Mouse (Mus musculus) midbrain, postnatal 0 days (tissue): ENCODE data around the gene Krt25. TPM values are rescaled to one million over a fixed set of nuclear protein-coding genes. Genes with fewer than 3 reads are reported as not detected.

Experiments used
- ATAC-seq: fragments of 200-750 bp; cut with Nextera tagmentation; 2 replicates; pipeline ENCODE4 v1.8.0; 2017; ENCODE audit warnings: moderate number of reproducible peaks, mild to moderate bottlenecking, moderate TSS enrichment, moderate library complexity; ENCODE audit not compliant: low FRiP score
- DNase-seq: peaks from one replicate; pipeline ENCODE4 v3.0.0-alpha.2; 2015; ENCODE audit warnings: low spot score
- H3K27ac ChIP-seq: fragments of 300-500 bp; sonication (generic); 2 replicates; pipeline ENCODE4 v1.5.1; 2014; ENCODE audit warnings: low read depth, mild to moderate bottlenecking, low read length, mixed read lengths
- H3K27me3 ChIP-seq: fragments of 300-500 bp; sonication (generic); 2 replicates; pipeline ENCODE4 v1.6.1; 2014; ENCODE audit warnings: low read length, control low read depth, mixed read lengths; ENCODE audit not compliant: insufficient read depth
- H3K36me3 ChIP-seq: fragments of 300-500 bp; sonication (generic); 2 replicates; pipeline ENCODE4 v1.6.1; 2014; ENCODE audit warnings: low read length, control low read depth, mixed read lengths; ENCODE audit not compliant: insufficient read depth
- H3K4me1 ChIP-seq: fragments of 300-500 bp; sonication (generic); 2 replicates; pipeline ENCODE4 v1.6.1; 2014; ENCODE audit warnings: mild to moderate bottlenecking, control low read depth, antibody characterized with exemption, low read length, mixed read lengths; ENCODE audit not compliant: insufficient read depth
- H3K4me2 ChIP-seq: fragments of 300-500 bp; sonication (generic); 2 replicates; pipeline ENCODE4 v1.6.1; 2014; ENCODE audit warnings: low read depth, mild to moderate bottlenecking, low read length, mixed read lengths; ENCODE audit not compliant: poor library complexity, severe bottlenecking
- H3K4me3 ChIP-seq: fragments of 300-500 bp; sonication (generic); 2 replicates; pipeline ENCODE4 v1.5.1; 2014; ENCODE audit warnings: low read depth, mild to moderate bottlenecking, low read length, moderate library complexity
- H3K9ac ChIP-seq: fragments of 300-500 bp; sonication (generic); replicated peaks from 2 replicates; pipeline ENCODE4 v1.6.1; 2014; ENCODE audit warnings: mild to moderate bottlenecking, low read length, moderate library complexity, mixed read lengths; ENCODE audit not compliant: poor library complexity, severe bottlenecking
- H3K9me3 ChIP-seq: fragments of 300-500 bp; sonication (generic); 2 replicates; pipeline ENCODE4 v1.6.1; 2016; ENCODE audit warnings: low read length, control low read depth
- CTCF ChIP-seq: IDR thresholded peaks from 2 replicates; pipeline ENCODE4 v1.5.1; 2016; ENCODE audit warnings: antibody characterized with exemption, mild to moderate bottlenecking
- WGBS: fragments of 180-500 bp; shearing (Covaris S2); extraction: QIAGEN DNeasy Blood & Tissue Kit; methylation state at CpG from one replicate; pipeline ENCODE4 v1.1.7; 2014; 5-methylcytosine and 5-hydroxymethylcytosine counted together
- polyA plus RNA-seq: library from polyadenylated mRNA; unstranded; fragments of >200 nt; fragmentation: Nextera tagmentation; extraction: Ambion mirVana; gene quantifications from 2 replicates; pipeline ENCODE4 v1.2.1, GENCODE M21; 2015
- total RNA-seq: library from RNA; depleted of rRNA; stranded (reverse); fragments of >200 nt; gene quantifications from 2 replicates; pipeline ENCODE4 v1.2.3, GENCODE M21; 2014

Krt25 gene
- total and polyA plus RNA-seq, 2 experiments from 2014 or later: 0.11 to 0.54 TPM

DNA sequence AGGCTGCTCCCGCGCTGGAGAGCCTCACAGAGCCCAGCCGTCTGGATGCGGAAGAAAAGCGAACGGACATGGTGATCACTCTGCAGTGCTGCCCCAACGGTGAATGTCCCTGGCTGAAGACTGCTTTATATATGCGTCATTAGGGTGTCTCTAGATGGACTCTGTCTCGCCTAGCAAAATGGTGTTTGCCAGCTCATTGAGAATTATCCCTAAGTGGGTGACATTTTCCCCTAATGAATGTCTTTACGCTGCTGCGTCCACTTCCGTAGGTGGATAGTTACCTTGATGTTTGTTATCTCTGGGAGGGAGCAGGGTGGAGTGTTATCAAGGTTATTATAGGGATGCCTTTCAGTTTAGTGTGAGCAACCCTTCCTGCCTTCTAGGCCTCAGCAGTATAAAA lies 28.3 kb upstream of the Krt25 start, which contains the start of gene Krt27:
Gene Krt27 (minus strand): TSS at position 101 of the 400 bp plus-strand sequence.
- Histone ChIP-seq H3K9ac (no peak within 1 kb of the TSS), H3K36me3 (no peaks in the 10 kb centered on the region), H3K9me3 (no peaks in the 10 kb centered on the region), H3K4me2 (no peak within 1 kb of the TSS), H3K4me1 (no peaks in the 10 kb centered on the region), H3K27ac (no peak within 1 kb of the TSS), H3K4me3 (no peak within 1 kb of the TSS), H3K27me3 (no peaks in the 10 kb centered on the region)
- 75% methylated on average over 12 of the region's 12 CpGs for WGBS
- ATAC-seq (no peak), DNase-seq (no peak)
- TF ChIP-seq CTCF: no peak

DNA sequence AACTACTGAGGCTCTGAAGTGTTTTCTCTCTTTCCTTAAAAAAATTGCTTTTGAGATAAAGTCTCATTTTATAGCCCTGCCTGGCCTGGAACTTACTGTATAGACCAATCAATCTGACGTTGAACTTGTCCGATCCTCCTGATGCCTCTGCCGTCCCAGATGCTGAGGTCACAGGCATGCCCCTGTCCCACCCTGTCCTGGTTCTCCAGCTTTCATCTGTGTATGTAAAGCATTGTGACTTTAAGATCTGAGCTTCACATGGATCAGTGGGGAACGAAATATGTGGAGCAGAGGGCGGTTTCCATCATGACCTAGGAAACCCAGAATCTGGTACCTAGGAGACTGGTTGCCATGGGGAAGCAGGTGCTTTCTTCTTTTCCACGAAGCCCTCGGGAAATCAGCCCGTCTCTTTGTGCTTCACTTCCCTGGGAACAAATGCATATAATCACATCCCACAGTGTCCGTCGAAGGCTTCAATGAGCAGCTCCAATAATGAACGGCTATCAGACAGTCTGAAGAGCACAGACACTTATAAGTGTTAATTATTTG lies 16.6 kb upstream of the Krt25 start:
- Histone ChIP-seq H3K36me3 (no peaks in the 10 kb centered on the region), H3K4me2 (no peak overlapping the region), H3K27me3 (no peaks in the 10 kb centered on the region), H3K4me1 (0 out of 2 replicates have a peak, but pooled peaks cover 2% of the 10 kb centered on the region), H3K27ac (no peak overlapping the region), H3K9ac (no peak overlapping the region), H3K9me3 (no peaks in the 10 kb centered on the region), H3K4me3 (no peak overlapping the region)
- no peak for TF ChIP-seq CTCF
- WGBS: 15% methylated on average over 11 of the region's 11 CpGs
- ATAC-seq: no peak
- peak; percentile 59 for DNase-seq

DNA sequence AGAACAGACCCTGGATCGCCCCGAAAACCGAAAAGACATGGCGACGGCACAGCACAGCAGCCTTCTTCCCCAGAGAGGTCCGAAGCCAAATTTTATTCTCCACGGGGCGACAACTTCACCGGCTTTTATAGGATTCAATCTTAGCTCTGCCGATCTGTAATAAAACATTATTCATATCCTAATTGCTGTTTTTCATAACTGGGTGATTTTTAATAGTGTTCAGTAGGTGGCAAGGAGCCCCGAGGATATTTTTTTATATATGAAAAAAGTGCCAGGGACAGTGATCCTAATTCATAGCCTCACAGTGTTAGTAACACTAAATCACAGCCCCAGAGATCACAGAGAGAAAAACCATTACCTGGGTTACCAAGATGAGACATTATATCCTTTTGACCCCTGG lies 15.1 kb upstream of the Krt25 start, which contains the start of gene Krt26:
Gene Krt26 (minus strand): TSS at position 101 of the 400 bp plus-strand sequence.
- no peak for TF ChIP-seq CTCF

DNA sequence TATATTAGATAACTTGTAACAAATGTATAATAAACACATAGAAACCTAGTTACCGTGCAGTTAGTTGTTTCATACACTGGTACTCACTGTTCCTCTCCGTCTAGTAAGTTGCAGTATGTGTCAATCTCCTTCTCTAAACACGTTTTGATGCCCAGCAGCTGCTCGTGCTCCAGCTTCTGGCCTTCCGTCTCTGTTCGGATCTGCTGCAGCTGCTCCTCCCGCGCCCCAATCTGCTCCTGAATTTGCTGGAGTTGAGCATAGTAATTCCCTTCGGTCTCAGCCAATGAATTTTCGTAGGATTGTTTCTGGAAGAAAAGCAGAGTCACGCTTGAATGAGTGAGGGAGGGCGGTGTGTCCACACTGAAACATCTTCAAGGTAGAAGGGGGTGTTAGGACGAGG lies 10.7 kb upstream of the Krt25 start:
- peak; percentile 45 for DNase-seq

More for the DNA sequence above, 15.1 kb upstream of the Krt25 start, which contains the start of gene Krt26:
- Histone ChIP-seq H3K27me3 (no peaks in the 10 kb centered on the region), H3K4me2 (no peak within 1 kb of the TSS), H3K9ac (no peak within 1 kb of the TSS), H3K27ac (no peak within 1 kb of the TSS), H3K4me1 (0 out of 2 replicates have a peak, but pooled peaks cover 2% of the 10 kb centered on the region), H3K4me3 (no peak within 1 kb of the TSS), H3K9me3 (no peaks in the 10 kb centered on the region), H3K36me3 (no peaks in the 10 kb centered on the region)
- DNase-seq (no peak), ATAC-seq (no peak)
- 87% methylated on average over 11 of the region's 11 CpGs for WGBS

DNA sequence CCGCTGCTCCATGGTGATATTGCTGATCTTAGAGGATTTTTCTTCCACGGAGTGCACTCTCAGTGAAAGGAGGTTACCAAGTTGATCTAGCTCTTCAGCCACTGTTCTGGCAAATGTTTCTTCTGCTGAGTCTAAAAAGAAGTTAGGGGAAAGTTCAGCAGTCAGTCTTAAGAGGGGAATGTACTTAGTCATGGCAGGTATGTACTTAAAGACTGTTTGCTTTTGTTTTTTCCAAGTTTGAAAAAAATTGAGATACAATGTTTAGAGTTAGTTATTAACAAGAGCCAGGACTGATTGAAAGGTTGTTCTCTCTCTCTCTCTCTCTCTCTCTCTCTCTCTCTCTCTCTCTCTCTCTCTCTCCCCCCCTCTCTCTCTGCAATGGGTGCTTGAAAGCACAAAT lies 6.9 kb upstream of the Krt25 start:
- no peaks in the 10 kb centered on the region for H3K27me3 ChIP-seq
- no peak for ATAC-seq
- H3K9me3 ChIP-seq: no peaks in the 10 kb centered on the region
- no peak overlapping the region for H3K4me3 ChIP-seq
- no peak for DNase-seq
- H3K9ac ChIP-seq: no peak overlapping the region
- H3K4me2 ChIP-seq: no peak overlapping the region
- H3K27ac ChIP-seq: no peak overlapping the region
- WGBS: 61% methylated on average over 2 of the region's 2 CpGs
- no peaks in the 10 kb centered on the region for H3K4me1 ChIP-seq
- H3K36me3 ChIP-seq: no peaks in the 10 kb centered on the region
- no peak for TF ChIP-seq CTCF

More for the DNA sequence above, 10.7 kb upstream of the Krt25 start:
- Histone ChIP-seq H3K27me3 (no peaks in the 10 kb centered on the region), H3K36me3 (no peaks in the 10 kb centered on the region), H3K4me3 (no peak overlapping the region), H3K9ac (no peak overlapping the region), H3K27ac (no peak overlapping the region), H3K4me2 (0 out of 2 replicates have a peak overlapping the region, but pooled peaks have one; percentile 1), H3K9me3 (no peaks in the 10 kb centered on the region), H3K4me1 (no peaks in the 10 kb centered on the region)
- WGBS: 34% methylated on average over 13 of the region's 13 CpGs
- ATAC-seq: no peak
- no peak for TF ChIP-seq CTCF

DNA sequence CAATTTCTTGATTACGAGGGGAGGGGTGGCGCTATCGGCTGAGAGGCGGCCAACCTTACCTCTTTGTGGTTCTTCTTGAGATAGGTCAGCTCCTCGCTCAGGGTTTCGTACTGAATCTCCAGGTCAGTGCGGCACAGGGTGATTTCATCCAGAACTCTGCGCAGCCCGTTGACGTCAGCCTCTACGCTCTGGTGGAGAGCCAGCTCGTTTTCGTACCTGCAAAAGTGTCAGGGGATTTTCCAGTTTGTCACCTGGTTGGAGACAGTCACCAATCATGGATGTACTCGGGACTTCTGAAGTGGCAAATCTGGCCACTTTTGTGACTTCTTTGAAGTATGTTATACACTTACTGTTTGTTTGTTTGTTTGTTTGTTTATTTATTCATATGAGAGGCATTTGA lies 1.7 kb downstream of the Krt25 start:
- H3K4me2 ChIP-seq: no peak overlapping the region
- H3K4me3 ChIP-seq: no peak overlapping the region
- no peaks in the 10 kb centered on the region for H3K27me3 ChIP-seq
- DNase-seq: no peak
- WGBS: 94% methylated on average over 14 of the region's 14 CpGs
- no peak overlapping the region for H3K27ac ChIP-seq
- no peaks in the 10 kb centered on the region for H3K9me3 ChIP-seq
- no peak for ATAC-seq
- no peaks in the 10 kb centered on the region for H3K4me1 ChIP-seq
- H3K9ac ChIP-seq: no peak overlapping the region
- no peak for TF ChIP-seq CTCF
- H3K36me3 ChIP-seq: no peaks in the 10 kb centered on the region
